ENCODE assay signal across 22 mouse cellular contexts in the genomic region with DNA sequence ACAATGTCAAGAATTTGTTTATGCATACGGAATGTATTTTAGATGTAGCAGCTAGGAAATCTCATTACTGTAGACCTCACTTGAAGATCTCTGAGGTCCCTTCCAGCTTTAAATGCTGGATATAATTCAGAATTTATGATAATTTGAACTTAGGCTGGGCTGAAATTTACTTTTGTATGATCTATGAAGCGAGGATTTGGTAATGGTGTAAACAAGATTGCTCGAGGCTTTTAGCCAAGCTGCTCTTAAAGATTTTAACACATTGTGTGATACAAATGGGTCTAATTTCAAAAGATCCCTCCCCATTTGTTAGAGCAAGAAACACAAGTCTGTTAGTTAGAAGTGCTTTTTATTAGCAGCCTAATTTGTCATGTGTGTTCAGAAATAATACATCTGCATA.
"Had no signal": no experiment of that assay in that cellular context is flagged by ENCODE, and none has a peak within 500 bp of the region (broad histone marks: within the 10 kb centered on the region; RNA-seq: fewer than 3 reads in every experiment).

No protein-coding gene starts in this region.

- H3K4me2 ChIP-seq: limb, embryonic 13.5 days; liver, embryonic 12.5 days; liver, embryonic 15.5 days; neural tube, embryonic 12.5 days; neural tube, embryonic 15.5 days; stomach, embryonic 15.5 days had no signal

- DNase-seq: kidney, adult 2 months; kidney, postnatal 25 days; layer of hippocampus, adult 9-11 months; liver; lung, adult 18-20 months; lung, postnatal 14 days; midbrain, embryonic 14.5 days; right cerebral cortex, adult 18-20 months; right cerebral cortex, postnatal 14 days; spleen, adult 18-20 months; thymus, postnatal 25 days had no signal

- H3K9me3 ChIP-seq: limb, embryonic 10.5 days; limb, embryonic 13.5 days; liver, embryonic 12.5 days; liver, embryonic 15.5 days; midbrain, embryonic 10.5 days; neural tube, embryonic 12.5 days; neural tube, embryonic 15.5 days; stomach, embryonic 15.5 days had no signal

- ATAC-seq: liver, embryonic 12.5 days had no signal

- H3K36me3 ChIP-seq: limb, embryonic 10.5 days; limb, embryonic 13.5 days; liver, embryonic 12.5 days; liver, embryonic 15.5 days; midbrain, embryonic 10.5 days; neural tube, embryonic 12.5 days; neural tube, embryonic 15.5 days; stomach, embryonic 15.5 days had no signal

- H3K27ac ChIP-seq: kidney, postnatal 0 days; layer of hippocampus, adult 2 months; limb, embryonic 10.5 days; limb, embryonic 13.5 days; liver, embryonic 12.5 days; liver, embryonic 15.5 days; midbrain, embryonic 10.5 days; neural tube, embryonic 12.5 days; neural tube, embryonic 15.5 days; stomach, embryonic 15.5 days had no signal

- H3K27me3 ChIP-seq: limb, embryonic 13.5 days; liver, embryonic 12.5 days; liver, embryonic 15.5 days; megakaryocyte, embryonic 14.5 days; neural tube, embryonic 12.5 days; neural tube, embryonic 15.5 days; stomach, embryonic 15.5 days had no signal

- H3K4me3 ChIP-seq: layer of hippocampus, adult 2 months; limb, embryonic 10.5 days; limb, embryonic 13.5 days; liver, embryonic 12.5 days; liver, embryonic 15.5 days; megakaryocyte, embryonic 14.5 days; midbrain, embryonic 10.5 days; neural tube, embryonic 12.5 days; neural tube, embryonic 15.5 days; stomach, embryonic 15.5 days had no signal

- H3K4me1 ChIP-seq: limb, embryonic 10.5 days; limb, embryonic 13.5 days; liver, embryonic 12.5 days; liver, embryonic 15.5 days; megakaryocyte, embryonic 14.5 days; midbrain, embryonic 10.5 days; neural tube, embryonic 12.5 days; neural tube, embryonic 15.5 days; stomach, embryonic 15.5 days had no signal

- H3K9ac ChIP-seq: limb, embryonic 13.5 days; liver, embryonic 12.5 days; liver, embryonic 15.5 days; neural tube, embryonic 12.5 days; neural tube, embryonic 15.5 days; stomach, embryonic 15.5 days had no signal
